Mouse (Mus musculus) embryonic facial prominence, embryonic 14.5 days (tissue): ENCODE measurements around the gene Nfil3. TPM values are rescaled to one million over a fixed set of nuclear protein-coding genes. Genes with fewer than 3 reads are reported as not detected.

Experiments
- ATAC-seq: fragments of 200-750 bp; cut with Nextera tagmentation; 2 replicates; pipeline ENCODE4 v1.8.0; 2017; ENCODE audit warnings: low read depth, moderate number of reproducible peaks, moderate TSS enrichment
- DNase-seq: peaks from one replicate; pipeline ENCODE4 v3.0.0-alpha.2; 2015; ENCODE audit warnings: low spot score
- H3K27ac ChIP-seq: fragments of 300-500 bp; sonication (generic); replicated peaks from 2 replicates; pipeline ENCODE4 v1.5.1; 2014; ENCODE audit warnings: low read depth, mild to moderate bottlenecking, low read length, moderate library complexity
- H3K27me3 ChIP-seq: fragments of 300-500 bp; sonication (generic); replicated peaks from 2 replicates; pipeline ENCODE4 v1.6.1; 2014; ENCODE audit warnings: low read length; ENCODE audit not compliant: control insufficient read depth, insufficient read depth
- H3K36me3 ChIP-seq: fragments of 300-500 bp; sonication (generic); 2 replicates; pipeline ENCODE4 v1.6.1; 2014; ENCODE audit warnings: low read length, mixed read lengths; ENCODE audit not compliant: control insufficient read depth, insufficient read depth
- H3K4me1 ChIP-seq: fragments of 300-500 bp; sonication (generic); 2 replicates; pipeline ENCODE4 v1.6.1; 2014; ENCODE audit warnings: antibody characterized with exemption, low read length; ENCODE audit not compliant: control insufficient read depth, insufficient read depth
- H3K4me2 ChIP-seq: fragments of 300-500 bp; sonication (generic); 2 replicates; pipeline ENCODE4 v1.6.1; 2014; ENCODE audit warnings: low read depth, mild to moderate bottlenecking, low read length, moderate library complexity, mixed read lengths
- H3K4me3 ChIP-seq: fragments of 300-500 bp; sonication (generic); 2 replicates; pipeline ENCODE4 v1.5.1; 2014; ENCODE audit warnings: low read depth, mild to moderate bottlenecking, low read length
- H3K9ac ChIP-seq: fragments of 300-500 bp; sonication (generic); 2 replicates; pipeline ENCODE4 v1.6.1; 2014; ENCODE audit warnings: low read depth, mild to moderate bottlenecking, low read length, moderate library complexity, mixed read lengths
- H3K9me3 ChIP-seq: fragments of 300-500 bp; sonication (generic); 2 replicates; pipeline ENCODE4 v1.6.1; 2016; ENCODE audit warnings: low read length; ENCODE audit not compliant: control insufficient read depth
- WGBS: fragments of 180-500 bp; shearing (Covaris S2); extraction: QIAGEN DNeasy Blood & Tissue Kit; methylation state at CpG from one replicate; pipeline ENCODE4 v1.1.7; 2014; 5-methylcytosine and 5-hydroxymethylcytosine counted together
- polyA plus RNA-seq: library from polyadenylated mRNA; unstranded; fragments of >200 nt; fragmentation: Nextera tagmentation; extraction: Ambion mirVana; gene quantifications from 2 replicates; pipeline ENCODE4 v1.2.1, GENCODE M21; 2014

The Nfil3 gene
- polyA plus RNA-seq, 1 experiment from 2014 or later, result 30.4 TPM

DNA sequence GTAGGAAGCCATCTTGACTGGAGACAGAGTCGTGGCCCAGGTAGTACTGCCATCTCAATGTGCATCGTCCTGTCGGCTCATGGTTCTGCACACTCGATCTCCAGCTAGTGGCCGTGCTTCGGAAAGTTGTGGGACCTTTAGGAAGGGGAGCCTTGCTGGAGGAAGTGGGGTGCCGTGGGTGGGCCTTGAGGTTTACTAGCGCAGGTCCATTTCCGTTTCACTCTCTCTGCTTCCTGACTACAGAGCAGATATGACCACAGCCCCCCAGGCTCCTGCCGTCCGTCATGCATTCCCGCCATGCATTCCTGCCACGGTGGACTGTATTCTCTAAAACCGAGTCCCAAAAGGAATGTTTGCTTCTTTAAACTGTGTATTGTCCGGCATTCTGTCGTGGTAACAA is 8.1 kb upstream of the Nfil3 start:
- Histone ChIP-seq H3K27ac (no peak overlapping the region), H3K36me3 (no peaks in the 10 kb centered on the region), H3K4me3 (no peak overlapping the region), H3K4me1 (peaks cover 13% of the 10 kb centered on the region), H3K4me2 (no peak overlapping the region), H3K27me3 (no peaks in the 10 kb centered on the region), H3K9ac (no peak overlapping the region), H3K9me3 (peaks cover 12% of the 10 kb centered on the region; the same call in 1 of the 2 replicates)
- DNase-seq (no peak), ATAC-seq (no peak)
- 70% methylated on average over 16 of the region's 16 CpGs for WGBS

GRCm38 (mm10) chr13:52987880-52988279 is 7.0 kb upstream of the Nfil3 start:
- H3K4me1 ChIP-seq, result peaks cover 13% of the 10 kb centered on the region
- H3K27me3 ChIP-seq, result no peaks in the 10 kb centered on the region
- H3K4me2 ChIP-seq, result no peak overlapping the region
- H3K36me3 ChIP-seq, result no peaks in the 10 kb centered on the region
- H3K4me3 ChIP-seq, result no peak overlapping the region
- DNase-seq (no peak), ATAC-seq (no peak)
- no peak overlapping the region for H3K27ac ChIP-seq
- no peak overlapping the region for H3K9ac ChIP-seq
- WGBS, result 50% methylated on average over 1 of the region's 1 CpGs
- H3K9me3 ChIP-seq, result peaks cover 8% of the 10 kb centered on the region; the same call in 1 of the 2 replicates

GRCm38 (mm10) chr13:52986215-52986780 is 5.4 kb upstream of the Nfil3 start:
- Histone ChIP-seq H3K4me1 (peaks cover 18% of the 10 kb centered on the region), H3K4me3 (no peak overlapping the region), H3K9me3 (no peaks in the 10 kb centered on the region), H3K36me3 (no peaks in the 10 kb centered on the region), H3K9ac (no peak overlapping the region), H3K27ac (no peak overlapping the region), H3K27me3 (no peaks in the 10 kb centered on the region), H3K4me2 (no peak overlapping the region)
- 66% methylated on average over 10 of the region's 10 CpGs for WGBS
- DNase-seq (no peak), ATAC-seq (no peak)

- no peaks in the 10 kb centered on the region for H3K36me3 ChIP-seq
- 77% methylated on average over 12 of the region's 12 CpGs for WGBS
- H3K4me2 ChIP-seq, result no peak overlapping the region
- no peak overlapping the region for H3K4me3 ChIP-seq
- no peak overlapping the region for H3K27ac ChIP-seq
- H3K4me1 ChIP-seq, result peaks cover 18% of the 10 kb centered on the region
- ATAC-seq, result no peak
- H3K9me3 ChIP-seq, result no peaks in the 10 kb centered on the region
- H3K27me3 ChIP-seq, result no peaks in the 10 kb centered on the region
- no peak overlapping the region for H3K9ac ChIP-seq
- DNase-seq, result no peak
Observed at GRCm38 (mm10) chr13:52985508-52986214, 4.8 kb upstream of the Nfil3 start.

GRCm38 (mm10) chr13:52982703-52983102 is 1.8 kb upstream of the Nfil3 start:
- no peak overlapping the region for H3K27ac ChIP-seq
- no peaks in the 10 kb centered on the region for H3K27me3 ChIP-seq
- WGBS, result under 1% methylated on average over 12 of the region's 12 CpGs
- H3K9ac ChIP-seq, result no peak overlapping the region
- no peaks in the 10 kb centered on the region for H3K9me3 ChIP-seq
- no peaks in the 10 kb centered on the region for H3K36me3 ChIP-seq
- peaks cover 12% of the 10 kb centered on the region for H3K4me1 ChIP-seq
- H3K4me2 ChIP-seq, result peak overlapping the region; percentile 100
- DNase-seq, result peak; percentile 93
- peak overlapping the region; percentile 92 for H3K4me3 ChIP-seq
- ATAC-seq, result no peak

GRCm38 (mm10) chr13:52981441-52982281 is 788 bp upstream of the Nfil3 start:
- peak overlapping the region; percentile 73 for H3K9ac ChIP-seq
- no peaks in the 10 kb centered on the region for H3K9me3 ChIP-seq
- no peaks in the 10 kb centered on the region for H3K27me3 ChIP-seq
- peak overlapping the region; percentile 100 for H3K4me2 ChIP-seq
- H3K27ac ChIP-seq, result peak overlapping the region; percentile 97
- H3K36me3 ChIP-seq, result no peaks in the 10 kb centered on the region
- ATAC-seq, result no peak; the same call in 1 of the 2 replicates
- peaks cover 22% of the 10 kb centered on the region for H3K4me1 ChIP-seq
- 1% methylated on average over 48 of the region's 51 CpGs for WGBS
- H3K4me3 ChIP-seq, result peak overlapping the region; percentile 92
- DNase-seq, result peak; percentile 66

GRCm38 (mm10) chr13:52980211-52980950 is 492 bp downstream of the Nfil3 start:
- peak overlapping the region; percentile 92 for H3K4me3 ChIP-seq
- no peaks in the 10 kb centered on the region for H3K36me3 ChIP-seq
- H3K4me2 ChIP-seq, result peak overlapping the region; percentile 100
- peak overlapping the region; percentile 97 for H3K27ac ChIP-seq
- DNase-seq (peak; percentile 84), ATAC-seq (peak; percentile 75)
- no peaks in the 10 kb centered on the region for H3K27me3 ChIP-seq
- peaks cover 34% of the 10 kb centered on the region for H3K4me1 ChIP-seq
- H3K9me3 ChIP-seq, result no peaks in the 10 kb centered on the region
- WGBS, result 1% methylated on average over 37 of the region's 77 CpGs
- H3K9ac ChIP-seq, result peak overlapping the region; percentile 90
